Mouse (Mus musculus) kidney, postnatal 0 days (tissue): ENCODE measurements at regions not wholly inside any gene's neighbourhood (a gene's known extent, or its start where the extent isn't known, plus 50 kb on each side); places are given as distances from the start of the nearest gene placed in this dataset.

ENCODE experiments used
- ATAC-seq: fragments of 200-750 bp; cut with Nextera tagmentation; replicated peaks from 2 replicates; pipeline ENCODE4 v1.8.0; 2017; ENCODE audit warnings: low read depth, moderate number of reproducible peaks, moderate TSS enrichment, moderate library complexity; ENCODE audit not compliant: low FRiP score
- DNase-seq: peaks from one replicate; pipeline ENCODE4 v3.0.0-alpha.2; 2016; ENCODE audit warnings: low spot score
- H3K27ac ChIP-seq: fragments of 300-500 bp; sonication (generic); 2 replicates; pipeline ENCODE4 v1.5.1; 2014; ENCODE audit warnings: mild to moderate bottlenecking
- H3K27me3 ChIP-seq: fragments of 300-500 bp; sonication (generic); 2 replicates; pipeline ENCODE4 v1.6.1; 2014; ENCODE audit warnings: low read length, mixed read lengths; ENCODE audit not compliant: insufficient read depth
- H3K36me3 ChIP-seq: fragments of 300-500 bp; sonication (generic); 2 replicates; pipeline ENCODE4 v1.6.1; 2014; ENCODE audit warnings: low read length, mixed read lengths; ENCODE audit not compliant: insufficient read depth
- H3K4me1 ChIP-seq: fragments of 300-500 bp; sonication (generic); replicated peaks from 2 replicates; pipeline ENCODE4 v1.6.1; 2014; ENCODE audit warnings: antibody characterized with exemption, low read length, mixed read lengths; ENCODE audit not compliant: insufficient read depth
- H3K4me2 ChIP-seq: fragments of 300-500 bp; sonication (generic); 2 replicates; pipeline ENCODE4 v1.6.1; 2014; ENCODE audit warnings: mild to moderate bottlenecking, low read length, moderate library complexity, mixed read lengths
- H3K4me3 ChIP-seq: fragments of 300-500 bp; sonication (generic); replicated peaks from 2 replicates; pipeline ENCODE4 v1.5.1; 2014; ENCODE audit warnings: low read depth, low read length
- H3K9ac ChIP-seq: fragments of 300-500 bp; sonication (generic); 2 replicates; pipeline ENCODE4 v1.6.1; 2014; ENCODE audit warnings: low read depth, low read length
- H3K9me3 ChIP-seq: fragments of 300-500 bp; sonication (generic); replicated peaks from 2 replicates; pipeline ENCODE4 v1.6.1; 2016; ENCODE audit warnings: low read length, inconsistent platforms, mixed read lengths
- CTCF ChIP-seq: IDR thresholded peaks from 2 replicates; pipeline ENCODE4 v1.5.1; 2016; ENCODE audit warnings: antibody characterized with exemption, low read depth, mild to moderate bottlenecking, moderate library complexity
- WGBS: fragments of 180-500 bp; shearing (Covaris S2); extraction: QIAGEN DNeasy Blood & Tissue Kit; methylation state at CpG from one replicate; pipeline ENCODE4 v1.1.7; 2014; 5-methylcytosine and 5-hydroxymethylcytosine counted together

DNA sequence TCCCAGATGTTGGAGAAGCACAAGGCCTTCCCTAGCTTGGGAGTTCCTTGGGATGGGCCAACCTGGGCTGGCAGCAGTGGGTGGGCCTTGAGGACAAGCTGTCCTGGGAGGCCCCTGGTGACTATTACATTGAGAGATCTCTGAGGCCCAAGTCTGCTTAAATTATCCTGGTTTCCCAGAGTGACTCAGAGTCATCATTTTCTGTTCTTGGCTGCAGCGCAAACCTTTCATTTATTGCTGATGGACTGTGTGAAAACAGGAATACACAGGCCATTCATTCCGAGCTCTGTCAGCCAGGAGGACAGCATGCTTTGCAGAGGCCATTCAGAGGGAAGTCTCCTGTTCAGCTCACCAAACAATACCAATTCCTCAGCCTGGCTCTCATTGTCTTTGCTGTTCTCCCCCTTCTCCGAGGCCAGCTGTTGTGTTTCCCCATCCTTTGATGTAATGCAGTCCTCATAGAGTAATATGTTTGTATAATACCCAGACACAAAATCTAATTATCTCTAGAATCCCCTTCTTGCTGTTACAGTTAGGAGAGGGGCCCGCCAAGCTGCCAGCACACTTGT is 220.5 kb downstream of the Insig2 start:
- H3K27me3 ChIP-seq: no peaks in the 10 kb centered on the region
- no peak for TF ChIP-seq CTCF

DNA sequence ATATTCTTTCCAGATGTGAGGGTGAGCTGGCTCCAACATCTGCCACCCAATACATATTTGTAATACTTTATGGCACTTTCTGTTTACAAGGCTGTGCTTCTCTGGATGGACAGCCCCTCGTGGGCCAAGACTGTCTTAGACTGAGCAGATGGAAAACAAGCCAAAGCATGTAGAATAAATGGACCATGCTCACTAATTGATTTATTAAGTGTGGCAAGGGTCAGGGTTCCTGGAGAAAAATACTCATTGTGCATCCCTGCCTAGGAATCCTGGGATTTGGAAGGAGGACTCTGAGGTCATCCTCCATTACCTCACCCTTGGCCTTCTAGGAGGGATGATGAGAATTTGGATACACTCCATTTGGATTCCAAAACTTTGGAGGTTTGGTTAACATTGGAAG is 219.9 kb downstream of the Insig2 start:
- TF ChIP-seq CTCF: no peak
- DNase-seq: no peak
- Histone ChIP-seq H3K4me1 (no peaks in the 10 kb centered on the region), H3K36me3 (no peaks in the 10 kb centered on the region), H3K4me3 (no peak overlapping the region), H3K27me3 (no peaks in the 10 kb centered on the region), H3K9me3 (no peaks in the 10 kb centered on the region), H3K27ac (no peak overlapping the region), H3K9ac (no peak overlapping the region), H3K4me2 (no peak overlapping the region)
- ATAC-seq: no peak
- 19% methylated on average over 1 of the region's 1 CpGs for WGBS

More for the DNA sequence above, 220.5 kb downstream of the Insig2 start:
- DNase-seq (no peak), ATAC-seq (no peak)
- no peaks in the 10 kb centered on the region for H3K4me1 ChIP-seq
- no peak overlapping the region for H3K27ac ChIP-seq
- no peaks in the 10 kb centered on the region for H3K36me3 ChIP-seq
- 62% methylated on average over 4 of the region's 4 CpGs for WGBS
- no peaks in the 10 kb centered on the region for H3K9me3 ChIP-seq
- no peak overlapping the region for H3K4me3 ChIP-seq
- H3K4me2 ChIP-seq: no peak overlapping the region
- no peak overlapping the region for H3K9ac ChIP-seq

DNA sequence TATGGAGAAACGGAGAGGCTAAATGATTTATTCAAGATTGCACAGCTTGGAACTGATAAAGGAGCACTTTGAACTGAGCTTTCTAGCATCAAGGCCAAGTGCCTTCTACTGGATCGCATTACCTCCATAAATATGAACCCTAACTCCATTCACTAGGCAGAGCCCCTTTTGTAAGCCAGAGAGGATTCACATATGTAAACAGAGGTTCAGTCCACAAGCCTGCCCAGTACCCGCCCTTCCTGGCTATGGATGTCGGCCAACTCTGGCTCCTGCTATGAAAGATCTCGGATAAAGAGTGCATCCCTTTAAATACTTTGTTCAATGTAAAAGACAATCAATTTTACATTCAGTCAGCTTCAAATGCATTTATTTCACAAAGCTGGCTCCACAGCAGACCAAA is 215.8 kb downstream of the Insig2 start:
- TF ChIP-seq CTCF: no peak
- H3K27ac ChIP-seq: no peak overlapping the region
- no peaks in the 10 kb centered on the region for H3K9me3 ChIP-seq
- no peak overlapping the region for H3K4me2 ChIP-seq
- H3K4me1 ChIP-seq: no peaks in the 10 kb centered on the region
- ATAC-seq (no peak), DNase-seq (no peak)
- WGBS: 63% methylated on average over 5 of the region's 5 CpGs
- H3K4me3 ChIP-seq: no peak overlapping the region
- H3K36me3 ChIP-seq: no peaks in the 10 kb centered on the region
- no peaks in the 10 kb centered on the region for H3K27me3 ChIP-seq
- no peak overlapping the region for H3K9ac ChIP-seq

GRCm38 (mm10) chr1:121123436-121123835 is 209.0 kb downstream of the Insig2 start:
- no peaks in the 10 kb centered on the region for H3K36me3 ChIP-seq
- H3K9ac ChIP-seq: no peak overlapping the region
- H3K27me3 ChIP-seq: no peaks in the 10 kb centered on the region
- ATAC-seq (no peak), DNase-seq (no peak)
- no peaks in the 10 kb centered on the region for H3K4me1 ChIP-seq
- no peaks in the 10 kb centered on the region for H3K9me3 ChIP-seq
- no peak overlapping the region for H3K27ac ChIP-seq
- no peak overlapping the region for H3K4me3 ChIP-seq
- no peak overlapping the region for H3K4me2 ChIP-seq
- no peak for TF ChIP-seq CTCF

GRCm38 (mm10) chr1:121136284-121136683 is 196.1 kb downstream of the Insig2 start:
- no peaks in the 10 kb centered on the region for H3K27me3 ChIP-seq
- H3K4me3 ChIP-seq: no peak overlapping the region
- 87% methylated on average over 4 of the region's 4 CpGs for WGBS
- no peaks in the 10 kb centered on the region for H3K4me1 ChIP-seq
- no peak overlapping the region for H3K4me2 ChIP-seq
- TF ChIP-seq CTCF: no peak
- DNase-seq (no peak), ATAC-seq (no peak)
- no peak overlapping the region for H3K27ac ChIP-seq
- no peaks in the 10 kb centered on the region for H3K36me3 ChIP-seq
- H3K9me3 ChIP-seq: no peaks in the 10 kb centered on the region
- H3K9ac ChIP-seq: no peak overlapping the region

DNA sequence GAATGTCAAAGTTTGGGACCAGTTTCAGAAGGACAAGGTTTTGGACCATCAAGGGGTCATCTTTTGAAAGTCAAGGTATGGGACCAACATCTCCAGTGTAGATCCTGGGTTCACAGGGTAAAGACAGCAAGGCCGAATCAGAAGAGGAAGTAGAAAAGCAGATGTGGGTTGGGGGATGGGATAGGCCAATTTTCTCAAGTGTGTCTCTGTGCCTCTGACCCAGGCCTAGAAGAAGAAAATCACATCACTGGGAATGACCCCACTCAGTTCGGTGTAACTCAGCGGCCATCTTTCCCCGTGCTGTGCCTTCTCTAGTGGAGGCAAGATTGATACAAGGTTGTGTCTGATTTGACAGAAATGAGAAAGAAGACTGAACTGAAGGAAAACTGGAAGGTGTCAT is 195.5 kb downstream of the Insig2 start:
- Histone ChIP-seq H3K9ac (no peak overlapping the region), H3K9me3 (no peaks in the 10 kb centered on the region), H3K27me3 (no peaks in the 10 kb centered on the region), H3K4me2 (no peak overlapping the region), H3K4me1 (no peaks in the 10 kb centered on the region), H3K4me3 (no peak overlapping the region), H3K27ac (no peak overlapping the region), H3K36me3 (no peaks in the 10 kb centered on the region)
- WGBS: 92% methylated on average over 4 of the region's 4 CpGs
- DNase-seq (no peak), ATAC-seq (no peak)
- TF ChIP-seq CTCF: no peak

DNA sequence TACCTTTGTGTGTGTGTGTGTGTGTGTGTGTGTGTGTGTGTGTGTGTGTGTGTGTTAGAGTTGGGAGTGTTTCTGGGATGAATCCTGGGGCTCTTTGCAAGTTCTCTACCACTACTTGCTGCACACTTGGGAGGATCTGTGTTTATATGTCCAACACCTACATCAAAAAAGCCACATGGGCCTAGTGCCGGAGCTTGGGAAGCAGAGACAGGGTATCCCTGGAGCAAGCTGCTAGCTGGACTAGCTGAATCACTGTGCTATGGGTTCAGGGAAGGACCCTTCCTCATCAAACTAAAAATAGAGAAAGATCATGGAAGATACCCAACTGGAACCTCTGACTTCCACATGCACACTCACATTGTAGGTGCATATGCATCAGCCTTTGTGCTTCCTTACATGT is 187.4 kb downstream of the Insig2 start:
- Histone ChIP-seq H3K36me3 (no peaks in the 10 kb centered on the region), H3K9me3 (no peaks in the 10 kb centered on the region), H3K27ac (no peak overlapping the region), H3K4me2 (no peak overlapping the region), H3K4me3 (no peak overlapping the region), H3K4me1 (no peaks in the 10 kb centered on the region), H3K27me3 (no peaks in the 10 kb centered on the region), H3K9ac (no peak overlapping the region)
- no peak for TF ChIP-seq CTCF
- 83% methylated on average over 1 of the region's 1 CpGs for WGBS
- no peak for DNase-seq
- no peak for ATAC-seq
